Mouse (Mus musculus) thymus, postnatal 10 days (tissue): Measurements from ENCODE around the gene Pex11g.

Experiments used
- DNase-seq, 2 experiments: peaks; one replicate each; pipeline ENCODE4 v3.0.0; 2021; ENCODE audit warnings: low spot score in 2 of 2

The Pex11g gene

GRCm38 (mm10) chr8:3467006-3467885, at the start of gene Pex11g:
Gene Pex11g (minus strand): TSS chr8:3467680.
- peak; percentile 72 to 76 for DNase-seq

- no peak for DNase-seq
Observed at GRCm38 (mm10) chr8:3517117-3517495, 49.6 kb upstream of the Pex11g start.

GRCm38 (mm10) chr8:3516450-3517116, 49.1 kb upstream of the Pex11g start:
- peak; percentile 84 to 90 for DNase-seq

GRCm38 (mm10) chr8:3515771-3516417, 48.4 kb upstream of the Pex11g start:
- peak in 1 of 2 experiments; percentile 37 for DNase-seq

GRCm38 (mm10) chr8:3515260-3515671, 47.8 kb upstream of the Pex11g start, which contains the start of gene Pnpla6:
Gene Pnpla6 (plus strand): TSS chr8:3515384.
- peak; percentile 75 to 76 for DNase-seq

- DNase-seq: no peak
Observed at GRCm38 (mm10) chr8:3514681-3515247, 47.3 kb upstream of the Pex11g start.

GRCm38 (mm10) chr8:3507979-3508754, 40.7 kb upstream of the Pex11g start:
- DNase-seq: no peak

GRCm38 (mm10) chr8:3502217-3502616, 34.7 kb upstream of the Pex11g start:
- DNase-seq: no peak

- DNase-seq: peak; percentile 97
Observed at GRCm38 (mm10) chr8:3500235-3501090, 33.0 kb upstream of the Pex11g start, which contains the start of gene Mcoln1. Gene Mcoln1 (plus strand): TSS chr8:3500457.

- no peak for DNase-seq
Observed at GRCm38 (mm10) chr8:3499751-3500150, 32.3 kb upstream of the Pex11g start.

GRCm38 (mm10) chr8:3498583-3498982, 31.1 kb upstream of the Pex11g start:
- DNase-seq: no peak

- DNase-seq: no peak
Observed at GRCm38 (mm10) chr8:3496428-3496748, 28.9 kb upstream of the Pex11g start.

GRCm38 (mm10) chr8:3495578-3496427, 28.3 kb upstream of the Pex11g start:
- DNase-seq: no peak

GRCm38 (mm10) chr8:3493845-3494208, 26.3 kb upstream of the Pex11g start:
- DNase-seq: no peak

- DNase-seq: peak; percentile 63 to 70
Observed at GRCm38 (mm10) chr8:3492901-3493844, 25.7 kb upstream of the Pex11g start, which contains the start of gene Zfp358. Gene Zfp358 (plus strand): TSS chr8:3493138.

GRCm38 (mm10) chr8:3485192-3485591, 17.7 kb upstream of the Pex11g start:
- no peak for DNase-seq

- no peak for DNase-seq
Observed at GRCm38 (mm10) chr8:3483546-3483945, 16.1 kb upstream of the Pex11g start.

GRCm38 (mm10) chr8:3482240-3482740, 14.8 kb upstream of the Pex11g start:
- DNase-seq: no peak
